Mouse (Mus musculus) liver, adult 2 months (tissue): ENCODE measurements at regions not wholly inside any gene's neighbourhood (a gene's known extent, or its start where the extent isn't known, plus 50 kb on each side); places are given as distances from the start of the nearest gene placed in this dataset.

Experiments used
- DNase-seq: peaks from one replicate; pipeline ENCODE4 v3.0.0-alpha.2; 2011; ENCODE audit warnings: low read depth, low spot score; ENCODE audit errors: extremely low read depth
- H3K27ac ChIP-seq: fragments of 200-500 bp; replicated peaks from 2 replicates; pipeline ENCODE4 v1.5.1; 2012; ENCODE audit warnings: low read depth, mild to moderate bottlenecking, control low read depth, inconsistent platforms, low read length; ENCODE audit not compliant: insufficient read depth
- H3K27me3 ChIP-seq: fragments of 200-500 bp; 2 replicates; pipeline ENCODE4 v1.6.1; 2012; ENCODE audit warnings: mild to moderate bottlenecking, moderate library complexity, low read length, inconsistent platforms; ENCODE audit not compliant: control insufficient read depth, insufficient read depth
- H3K36me3 ChIP-seq: fragments of 200-500 bp; 2 replicates; pipeline ENCODE4 v1.6.1; 2012; ENCODE audit warnings: low read length, inconsistent platforms; ENCODE audit not compliant: control insufficient read depth, insufficient read depth
- H3K4me1 ChIP-seq: fragments of 200-500 bp; 2 replicates; pipeline ENCODE4 v1.6.1; 2011; ENCODE audit warnings: low read length; ENCODE audit not compliant: control insufficient read depth, insufficient read depth
- H3K4me3 ChIP-seq: fragments of 200-500 bp; 2 replicates; pipeline ENCODE4 v1.5.1; 2011; ENCODE audit warnings: low read depth, mild to moderate bottlenecking, control low read depth, low read length, moderate library complexity; ENCODE audit not compliant: insufficient read depth
- H3K79me2 ChIP-seq: fragments of 200-500 bp; 2 replicates; pipeline ENCODE4 v1.6.1; 2012; ENCODE audit warnings: inconsistent platforms, mild to moderate bottlenecking, low read length, moderate library complexity; ENCODE audit not compliant: control insufficient read depth, insufficient read depth
- H3K9ac ChIP-seq: fragments of 200-500 bp; 2 replicates; pipeline ENCODE4 v1.6.1; 2012; ENCODE audit warnings: low read depth, mild to moderate bottlenecking, control low read depth, inconsistent platforms, low read length
- CTCF ChIP-seq: fragments of 200-500 bp; IDR thresholded peaks from 2 replicates; pipeline ENCODE4 v1.5.1; 2011; ENCODE audit warnings: low read depth, low read length, control low read depth
- POLR2A ChIP-seq: fragments of 200-500 bp; IDR thresholded peaks from 2 replicates; pipeline ENCODE4 v1.6.1; 2011; ENCODE audit warnings: low read length, control low read depth; ENCODE audit not compliant: insufficient read depth; ENCODE audit errors: extremely low read depth
- WGBS: fragments of 180-500 bp; shearing (Covaris S2); methylation state at CpG from one replicate; pipeline ENCODE4 v1.1.7; 2018; 5-methylcytosine and 5-hydroxymethylcytosine counted together

- TF ChIP-seq POLR2A (no peak), CTCF (no peak)
- Histone ChIP-seq H3K9ac (no peak overlapping the region), H3K4me3 (no peak overlapping the region), H3K4me1 (no peaks in the 10 kb centered on the region), H3K27me3 (no peaks in the 10 kb centered on the region), H3K36me3 (no peaks in the 10 kb centered on the region), H3K27ac (no peak overlapping the region), H3K79me2 (no peaks in the 10 kb centered on the region)
- DNase-seq: no peak
- WGBS: 77% methylated on average over 2 of the region's 2 CpGs
Measured at GRCm38 (mm10) chr8:7936596-7936995, 724.4 kb downstream of the Efnb2 start.

GRCm38 (mm10) chr8:7919416-7919815 lies 741.6 kb downstream of the Efnb2 start:
- no peaks in the 10 kb centered on the region for H3K4me1 ChIP-seq
- no peaks in the 10 kb centered on the region for H3K79me2 ChIP-seq
- no peaks in the 10 kb centered on the region for H3K36me3 ChIP-seq
- TF ChIP-seq CTCF (no peak), POLR2A (no peak)
- no peak for DNase-seq
- 28% methylated on average over 8 of the region's 8 CpGs for WGBS
- H3K27ac ChIP-seq: no peak overlapping the region
- H3K4me3 ChIP-seq: no peak overlapping the region
- H3K27me3 ChIP-seq: no peaks in the 10 kb centered on the region
- no peak overlapping the region for H3K9ac ChIP-seq

DNA sequence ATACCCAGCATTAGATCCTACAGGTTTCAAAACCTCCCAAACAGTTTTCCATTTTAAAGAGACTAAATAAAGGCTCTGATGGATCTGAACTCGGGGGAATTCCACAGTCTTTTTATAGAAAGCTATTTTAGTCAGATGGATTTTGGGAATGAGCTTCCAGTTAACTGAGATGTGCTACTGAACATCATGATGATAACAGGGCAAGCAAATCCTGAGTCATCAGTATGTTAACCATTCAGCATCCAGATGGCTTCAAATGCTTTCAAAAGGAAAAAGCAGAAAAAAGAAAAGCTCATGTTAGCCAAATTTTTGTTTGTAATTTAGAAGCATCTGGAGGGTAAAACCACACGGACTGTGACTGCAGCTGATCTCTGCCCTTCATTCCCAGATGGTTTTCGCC lies 766.7 kb downstream of the Efnb2 start:
- TF ChIP-seq POLR2A (no peak), CTCF (no peak)
- Histone ChIP-seq H3K9ac (no peak overlapping the region), H3K36me3 (no peaks in the 10 kb centered on the region), H3K27me3 (no peaks in the 10 kb centered on the region), H3K79me2 (no peaks in the 10 kb centered on the region), H3K4me3 (no peak overlapping the region), H3K4me1 (no peaks in the 10 kb centered on the region), H3K27ac (no peak overlapping the region)
- 59% methylated on average over 3 of the region's 3 CpGs for WGBS
- no peak for DNase-seq

DNA sequence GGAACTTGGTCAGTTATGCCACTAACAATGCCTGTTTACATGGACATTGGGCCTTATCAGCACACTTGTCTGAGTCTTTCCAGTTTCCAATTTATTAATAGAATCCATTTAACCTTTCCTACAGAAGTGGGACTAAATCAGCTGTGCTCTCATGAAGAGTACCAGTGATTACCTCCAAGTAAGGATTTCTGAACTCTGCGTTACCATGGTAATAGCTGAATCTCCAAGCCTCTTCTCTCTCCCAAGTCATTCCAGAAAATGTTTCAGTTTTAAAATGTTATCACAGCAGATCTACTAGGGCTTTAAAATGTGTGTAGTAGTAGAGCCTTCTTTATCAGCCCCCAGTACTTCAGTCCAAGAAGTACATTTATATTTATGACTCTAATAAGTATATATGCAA lies 807.9 kb downstream of the Efnb2 start:
- H3K4me3 ChIP-seq: no peak overlapping the region
- no peak overlapping the region for H3K9ac ChIP-seq
- H3K27me3 ChIP-seq: no peaks in the 10 kb centered on the region
- no peak overlapping the region for H3K27ac ChIP-seq
- 98% methylated on average over 1 of the region's 1 CpGs for WGBS
- H3K79me2 ChIP-seq: no peaks in the 10 kb centered on the region
- no peak for TF ChIP-seq POLR2A
- no peak for TF ChIP-seq CTCF
- no peak for DNase-seq
- no peaks in the 10 kb centered on the region for H3K36me3 ChIP-seq
- no peaks in the 10 kb centered on the region for H3K4me1 ChIP-seq

DNA sequence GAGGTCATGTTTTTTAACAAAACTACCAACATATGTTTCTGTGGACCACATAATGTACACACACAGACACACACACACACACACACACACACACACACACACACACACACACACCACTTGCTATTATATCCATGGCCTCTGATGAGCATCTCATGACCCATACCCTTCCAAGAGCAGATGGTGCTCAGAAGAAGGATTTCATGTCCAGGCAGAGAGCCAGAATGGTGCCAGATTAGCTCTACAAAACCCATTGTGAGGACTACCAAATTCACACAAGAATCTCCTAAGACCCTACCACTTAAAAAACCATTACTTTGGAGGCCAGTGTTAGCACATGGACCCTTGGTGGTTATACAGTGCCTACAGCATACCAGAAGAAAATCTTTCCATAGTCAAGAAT lies 810.5 kb downstream of the Efnb2 start:
- DNase-seq: no peak
- H3K4me3 ChIP-seq: no peak overlapping the region
- H3K4me1 ChIP-seq: no peaks in the 10 kb centered on the region
- H3K27ac ChIP-seq: no peak overlapping the region
- H3K79me2 ChIP-seq: no peaks in the 10 kb centered on the region
- no peak overlapping the region for H3K9ac ChIP-seq
- no peaks in the 10 kb centered on the region for H3K36me3 ChIP-seq
- H3K27me3 ChIP-seq: no peaks in the 10 kb centered on the region
- no peak for TF ChIP-seq CTCF
- no peak for TF ChIP-seq POLR2A

DNA sequence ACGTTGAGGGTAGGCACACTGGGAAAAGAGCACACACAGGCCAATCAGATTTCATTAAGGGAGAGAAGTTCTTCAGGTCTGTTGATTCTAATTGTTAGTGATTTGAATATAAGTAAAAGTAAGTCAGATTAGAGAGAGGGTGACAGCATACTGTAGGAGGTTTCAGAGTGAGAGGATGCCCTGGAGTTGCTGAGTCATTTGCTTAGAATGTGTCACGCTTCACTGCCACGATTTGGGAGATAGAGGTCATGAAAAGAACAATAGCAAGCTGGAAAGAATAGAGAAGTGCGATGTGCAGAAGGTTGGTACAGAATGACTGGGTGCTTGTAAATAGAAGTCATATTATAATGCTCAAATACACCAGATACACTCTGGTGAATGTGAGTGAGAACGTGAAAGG lies 829.1 kb downstream of the Efnb2 start:
- no peaks in the 10 kb centered on the region for H3K79me2 ChIP-seq
- H3K27ac ChIP-seq: no peak overlapping the region
- no peaks in the 10 kb centered on the region for H3K36me3 ChIP-seq
- H3K4me3 ChIP-seq: no peak overlapping the region
- no peaks in the 10 kb centered on the region for H3K4me1 ChIP-seq
- no peak overlapping the region for H3K9ac ChIP-seq
- no peak for DNase-seq
- 66% methylated on average over 5 of the region's 5 CpGs for WGBS
- TF ChIP-seq POLR2A (no peak), CTCF (no peak)
- no peaks in the 10 kb centered on the region for H3K27me3 ChIP-seq
